Mouse (Mus musculus): ENCODE measurements at regions not wholly inside any gene's neighbourhood (a gene's known extent, or its start where the extent isn't known, plus 50 kb on each side); places are given as distances from the start of the nearest gene placed in this dataset.

DNA sequence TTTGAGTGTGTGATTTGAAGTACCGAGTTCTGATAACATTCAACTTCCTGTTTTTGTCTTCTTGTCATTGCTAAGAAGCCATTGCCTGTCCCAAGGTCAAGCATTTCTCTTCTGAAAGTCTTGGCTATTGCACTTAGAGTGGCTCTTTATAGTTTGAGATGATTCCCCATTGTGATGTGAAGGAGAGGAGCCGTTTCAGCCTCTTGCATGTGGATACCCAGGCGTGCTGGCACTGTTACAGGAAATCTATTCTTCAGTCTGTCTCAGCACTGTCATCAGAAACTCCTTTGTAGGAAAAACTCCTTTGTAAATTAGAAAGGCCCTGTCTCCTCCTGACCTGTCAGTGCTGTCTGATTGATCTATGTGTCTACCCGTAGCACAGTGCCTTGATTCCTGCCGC, 114.3 kb upstream of the Frmd6 start:
- intact Hi-C loops (cut with DNase I): loop anchor here (10.0 kb wide), 1 partner anchor 114 kb away; the partner anchor contains the start of gene Frmd6

DNA sequence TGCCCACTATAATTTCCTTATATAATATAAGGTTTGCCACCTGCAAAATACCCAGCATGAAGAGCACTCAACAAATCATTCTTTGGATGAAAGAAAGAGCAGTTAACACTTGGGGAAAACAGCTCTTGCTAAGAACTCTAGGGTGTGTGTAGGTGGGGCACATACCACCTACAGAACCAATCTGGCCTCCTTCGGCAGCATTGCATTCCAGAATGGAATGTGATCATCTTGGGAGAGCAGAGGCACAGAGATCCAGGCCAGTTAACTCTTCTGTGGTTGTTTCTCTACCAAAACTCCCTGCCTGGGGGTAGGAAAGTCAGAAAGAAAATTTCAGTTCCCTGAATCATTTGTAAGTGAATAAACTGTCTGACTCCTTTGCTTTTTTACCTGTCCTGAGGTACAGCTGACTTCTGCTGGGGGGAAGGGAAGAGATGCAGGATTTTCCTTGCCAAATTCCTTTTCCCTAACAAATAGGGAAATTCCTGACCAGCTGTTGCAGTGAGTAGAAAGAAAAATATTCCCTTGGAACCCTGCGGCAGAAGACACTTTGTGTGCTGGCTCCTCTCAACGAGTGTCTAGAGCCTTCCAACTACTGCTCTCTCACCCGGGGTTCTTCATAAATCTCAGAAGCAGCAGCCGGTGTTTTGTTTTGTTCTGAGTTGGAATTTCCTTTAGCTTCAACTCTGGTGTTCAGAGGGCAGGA, 112.8 kb upstream of the Frmd6 start:
- intact Hi-C loops (cut with DNase I): loop anchor here (10.0 kb wide), 1 partner anchor 112 kb away; the partner anchor contains the start of gene Frmd6

DNA sequence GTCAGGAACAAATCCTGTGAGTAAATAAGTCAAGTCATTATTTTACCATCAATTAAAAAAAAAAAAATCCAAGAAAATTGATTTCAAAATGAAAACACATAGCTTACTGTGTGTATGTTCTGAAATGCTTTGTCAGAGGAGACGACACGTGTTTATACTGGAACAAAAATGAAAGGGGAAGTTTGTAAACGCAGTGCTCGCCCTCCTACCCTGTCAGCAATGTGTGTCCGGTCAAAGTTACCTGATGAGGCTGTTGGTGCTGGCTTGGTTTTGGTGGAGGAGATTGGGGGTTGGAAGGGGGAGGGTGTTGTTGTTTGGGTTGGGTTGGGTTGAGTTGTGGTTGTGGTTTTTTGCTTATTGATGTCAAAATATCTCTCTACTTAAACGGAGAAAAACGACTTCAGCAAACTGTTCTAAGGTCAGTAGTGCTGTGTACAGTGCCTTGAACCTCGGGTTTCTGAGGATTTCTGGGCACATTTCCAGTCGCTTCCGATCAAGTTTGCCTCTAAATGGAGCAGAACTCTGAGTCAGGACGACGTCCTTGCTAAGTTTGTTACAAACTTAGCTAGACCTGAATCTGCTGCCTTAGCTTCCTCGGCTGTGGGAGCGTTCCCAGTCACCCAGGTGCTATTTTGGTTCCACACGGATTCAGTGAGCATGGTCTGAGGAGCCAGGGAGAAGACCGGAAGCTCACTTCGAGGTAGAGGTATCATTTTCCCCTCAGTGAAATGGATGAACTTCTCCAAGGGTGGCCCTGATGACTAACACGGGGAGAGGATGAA, 111.6 kb upstream of the Frmd6 start:
- intact Hi-C loops (cut with DNase I): loop anchor here (10.0 kb wide), 1 partner anchor 111 kb away; the partner anchor contains the start of gene Frmd6

DNA sequence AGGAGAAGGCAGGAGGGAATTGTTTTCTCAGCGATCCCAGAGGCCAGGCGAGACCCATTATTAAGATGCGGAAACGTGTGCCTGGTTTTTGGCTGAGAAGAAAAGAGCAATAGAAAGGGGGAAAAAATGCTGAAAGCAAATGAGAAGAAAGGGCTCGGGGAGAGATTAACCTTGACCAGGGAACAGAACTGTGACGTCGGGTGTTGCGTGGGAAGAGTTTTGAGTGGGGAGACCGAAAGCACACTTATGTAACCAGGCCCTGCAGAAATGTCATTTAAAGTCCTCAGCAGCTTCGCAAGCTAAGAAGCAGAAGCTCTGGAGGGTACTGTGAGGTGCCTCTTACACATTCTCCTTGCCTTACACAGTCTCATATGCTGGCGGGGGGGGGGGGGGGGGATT, 111.0 kb upstream of the Frmd6 start:
- intact Hi-C loops (cut with DNase I): loop anchor here (10.0 kb wide), 1 partner anchor 111 kb away; the partner anchor contains the start of gene Frmd6

DNA sequence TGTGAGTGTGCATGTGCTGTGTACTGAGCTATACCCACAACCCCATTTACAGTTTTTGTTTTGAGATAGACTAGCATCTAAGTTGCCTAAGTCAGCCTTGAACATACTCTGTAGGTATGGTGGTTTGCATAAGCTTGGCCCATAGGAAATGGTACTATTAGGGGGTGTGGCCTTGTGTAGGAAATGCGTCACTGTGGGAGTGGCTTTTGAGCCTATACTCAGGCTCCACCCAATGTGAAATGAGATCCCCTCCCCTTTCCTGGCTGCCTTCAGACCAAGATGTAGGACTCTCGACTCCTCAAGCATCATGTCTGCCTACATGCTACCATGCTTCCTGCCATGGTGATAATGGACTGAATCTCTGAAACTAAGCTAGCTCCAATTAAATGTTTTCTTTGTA, 109.5 kb upstream of the Frmd6 start:
- intact Hi-C loops (cut with DNase I): loop anchor here (10.0 kb wide), 1 partner anchor 109 kb away; the partner anchor contains the start of gene Frmd6

DNA sequence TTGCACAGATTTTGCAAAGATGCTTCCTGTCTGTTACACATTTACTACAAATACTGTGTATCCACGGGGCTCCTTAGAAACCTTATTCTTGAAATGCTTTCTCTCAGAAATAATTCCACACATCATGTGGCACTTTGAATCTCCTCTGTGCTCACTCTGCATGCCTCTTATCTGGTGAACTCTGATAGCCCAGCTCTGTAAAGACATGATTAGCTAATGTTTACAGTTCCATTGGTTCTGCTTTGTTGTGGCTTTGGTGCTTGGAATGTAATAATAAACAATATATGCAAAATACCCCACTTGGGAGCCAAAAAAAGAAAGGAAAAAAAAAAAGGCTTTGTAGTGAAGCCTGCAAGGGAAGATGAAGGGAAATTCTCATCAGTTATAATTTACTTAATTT, 106.7 kb upstream of the Frmd6 start:
- intact Hi-C loops (cut with DNase I): loop anchor here (10.0 kb wide), 1 partner anchor 106 kb away; the partner anchor contains the start of gene Frmd6

DNA sequence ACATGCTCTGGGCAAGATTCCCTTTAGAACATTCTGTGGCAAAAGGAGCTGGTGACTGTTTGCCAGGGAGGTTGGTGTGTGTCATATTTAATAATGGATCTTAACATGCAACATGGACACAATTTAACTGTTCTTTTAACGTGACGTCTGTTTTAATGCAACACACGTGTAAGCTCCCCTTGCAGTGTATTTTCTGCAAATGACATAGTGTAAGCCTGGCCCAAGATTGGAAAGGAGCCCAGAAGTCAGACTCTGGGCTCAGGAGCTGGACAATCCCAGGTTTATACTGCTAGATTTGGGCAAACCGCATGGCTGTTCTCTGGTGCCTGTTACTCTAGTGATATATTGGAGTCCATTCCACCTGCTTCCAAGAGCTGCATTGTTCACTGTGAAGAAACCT, 106.1 kb upstream of the Frmd6 start:
- intact Hi-C loops (cut with DNase I): loop anchor here (10.0 kb wide), 1 partner anchor 106 kb away; the partner anchor contains the start of gene Frmd6

DNA sequence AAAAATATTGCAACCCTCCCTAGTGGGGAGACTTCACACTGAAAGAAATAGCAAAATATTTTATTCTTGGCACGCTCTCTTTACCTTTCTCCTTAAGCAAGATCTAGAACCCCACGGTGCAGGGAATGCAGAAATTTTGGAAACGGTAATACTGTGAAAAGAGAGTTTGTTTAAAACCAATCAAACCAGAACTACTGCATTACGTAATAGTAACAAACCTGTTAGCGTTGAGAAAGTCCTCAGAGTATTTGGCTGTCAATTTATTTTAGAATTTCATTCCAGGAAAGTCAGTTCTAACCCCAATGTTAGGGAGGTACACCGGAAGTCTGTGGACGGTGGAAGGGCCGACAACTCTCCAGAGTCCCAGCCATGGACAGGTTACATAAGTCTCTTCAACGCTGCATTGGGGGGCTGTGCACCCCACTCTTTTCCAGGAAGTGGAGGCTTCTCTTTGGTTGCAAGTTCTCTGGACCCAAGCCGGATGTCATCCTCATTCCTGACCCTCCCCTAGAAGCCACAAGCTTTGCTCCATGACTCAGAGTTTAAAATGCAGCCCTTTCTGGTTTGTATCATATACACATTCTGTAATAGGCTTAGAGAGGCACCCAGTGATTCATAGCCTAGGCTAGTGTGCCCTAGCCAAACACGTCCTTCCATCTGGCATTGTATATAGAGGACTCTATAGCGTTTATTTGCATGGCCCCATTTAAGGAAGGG, 105.0 kb upstream of the Frmd6 start:
- intact Hi-C loops (cut with DNase I): loop anchor here (2.0 kb wide), 1 partner anchor 24 kb away; no protein-coding TSS in a partner anchor

DNA sequence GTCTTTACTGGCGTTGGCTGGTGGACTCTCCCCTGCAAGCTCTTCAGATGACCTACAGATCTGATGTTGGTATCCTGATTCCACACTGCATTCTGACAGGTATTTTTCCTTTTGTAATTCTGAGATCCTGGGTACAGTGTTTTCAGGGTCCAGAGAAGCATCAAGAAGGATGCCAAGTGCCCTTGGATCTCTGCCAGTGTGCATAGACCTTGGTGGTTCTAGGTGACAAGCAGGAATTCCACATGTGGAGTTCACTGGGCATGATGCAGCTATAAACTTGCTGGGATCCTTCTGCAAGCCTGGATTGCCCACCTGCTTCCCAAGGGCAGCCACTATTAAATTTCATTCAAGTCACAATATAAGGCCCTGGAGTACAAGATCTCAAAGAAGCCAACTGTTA, 100.0 kb upstream of the Frmd6 start:
- intact Hi-C loops (cut with DNase I): no loop called here

DNA sequence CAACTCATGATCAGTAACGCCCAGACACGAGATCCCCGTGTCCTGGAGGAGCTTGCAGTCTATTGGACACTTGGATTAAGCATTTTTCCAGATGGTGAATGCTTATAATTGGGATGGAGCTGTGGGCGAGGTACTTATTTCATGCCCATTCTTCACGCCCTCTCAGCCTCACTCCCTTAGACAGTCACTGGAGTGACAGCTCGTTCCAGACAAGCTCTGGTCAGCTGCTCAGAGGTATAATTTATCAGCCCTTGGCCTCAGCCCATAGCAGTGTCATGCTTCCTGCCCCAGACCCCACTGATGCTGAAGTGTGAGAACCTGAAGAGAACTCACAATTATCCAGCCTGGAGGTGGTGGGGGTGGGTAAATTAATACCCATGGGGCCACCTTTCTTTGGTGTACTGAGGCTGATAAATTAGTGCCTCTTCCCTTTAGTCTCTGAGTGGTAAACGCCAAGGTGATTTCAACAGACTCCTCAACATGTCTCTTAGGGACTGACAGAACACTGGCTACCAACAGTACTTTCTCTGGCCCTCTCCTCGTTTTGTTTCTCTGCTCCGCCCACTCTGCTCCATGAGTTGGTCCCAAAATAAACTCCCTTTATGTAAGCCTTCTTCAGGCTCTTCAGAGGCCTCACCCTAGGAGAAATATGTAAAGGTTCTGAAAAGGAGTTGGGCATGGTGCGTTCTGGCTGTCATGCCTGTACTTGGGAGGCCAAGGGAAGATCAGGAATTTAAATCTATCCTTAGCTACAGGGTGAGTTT, 97.6 kb upstream of the Frmd6 start:
- intact Hi-C loops (cut with DNase I): no loop called here

DNA sequence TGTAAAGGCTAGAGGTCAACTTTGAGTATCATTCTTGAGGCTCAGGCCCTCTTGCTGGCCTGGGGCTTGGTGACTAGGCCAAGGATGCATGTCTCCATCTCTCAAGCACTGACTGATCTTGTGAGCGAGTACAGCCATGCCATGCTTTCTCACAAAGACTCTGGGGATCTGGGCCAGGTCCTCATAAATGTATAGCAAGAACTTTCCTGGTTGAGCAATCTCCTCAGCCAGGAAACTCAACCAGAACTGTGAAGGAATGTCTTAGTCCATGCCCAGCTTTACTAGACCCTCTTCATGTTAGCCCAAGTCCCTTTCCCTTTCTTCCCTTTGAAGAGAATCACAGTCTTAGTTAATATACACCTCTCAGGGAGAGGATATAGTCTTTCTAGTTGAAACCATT, 96.9 kb upstream of the Frmd6 start:
- intact Hi-C loops (cut with DNase I): no loop called here

DNA sequence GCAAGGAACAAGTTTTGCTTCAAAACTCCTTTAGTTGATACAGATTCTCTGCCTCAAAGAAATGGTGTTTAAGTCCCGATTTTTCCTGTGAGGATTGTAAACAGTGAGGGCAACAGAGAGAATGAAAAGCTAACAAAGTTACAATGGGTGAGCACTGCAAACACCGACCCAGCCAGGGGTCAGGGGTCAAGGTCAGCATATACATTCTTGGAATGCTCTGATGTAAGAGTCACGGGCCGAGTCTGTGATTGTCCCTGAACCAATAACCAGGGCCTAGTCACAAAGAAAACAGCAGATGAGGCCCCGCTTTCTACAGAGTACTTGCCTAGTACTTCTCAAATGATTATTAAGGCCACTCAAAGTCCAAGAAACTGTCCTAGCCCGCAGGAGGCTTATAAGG, 95.4 kb upstream of the Frmd6 start:
- intact Hi-C loops (cut with DNase I): no loop called here

DNA sequence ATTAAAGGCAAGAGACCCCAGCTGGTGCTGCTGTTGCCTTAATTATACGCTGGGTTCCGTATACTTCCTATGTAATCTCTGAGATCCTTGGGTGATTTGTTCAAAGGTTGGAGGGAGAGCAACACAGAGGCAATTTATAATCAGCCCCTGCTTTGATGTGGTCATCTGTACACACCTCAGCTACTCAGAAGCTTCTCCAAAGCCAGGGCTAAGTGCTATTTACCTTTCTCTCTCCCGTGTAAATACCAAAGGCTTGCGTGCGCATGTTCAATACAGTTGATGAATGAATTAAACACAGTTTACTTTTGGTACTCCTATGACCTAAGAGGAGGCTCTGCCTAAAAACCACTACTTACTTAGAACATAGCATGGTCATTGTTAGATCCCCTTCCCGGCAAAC, 93.8 kb upstream of the Frmd6 start:
- intact Hi-C loops (cut with DNase I): no loop called here

DNA sequence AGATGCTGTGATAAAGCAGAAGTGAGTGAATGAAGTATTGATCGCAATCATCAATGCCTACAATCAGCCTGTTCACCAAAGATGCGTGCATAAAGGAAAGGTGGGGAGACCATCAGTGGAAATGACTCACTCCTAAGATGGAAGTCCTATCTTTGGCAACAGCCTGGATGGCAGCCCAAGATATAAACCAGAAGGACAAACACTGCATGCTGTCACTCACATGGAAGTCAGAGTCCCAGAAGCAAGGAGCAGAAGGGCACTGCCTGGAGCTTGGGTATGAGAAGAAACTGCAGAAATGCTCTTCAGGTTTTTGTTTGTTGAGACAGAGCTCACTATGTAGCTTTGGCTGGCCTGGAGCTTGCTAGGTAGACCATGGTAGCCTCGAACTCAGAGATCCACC, 92.7 kb upstream of the Frmd6 start:
- intact Hi-C loops (cut with DNase I): no loop called here

DNA sequence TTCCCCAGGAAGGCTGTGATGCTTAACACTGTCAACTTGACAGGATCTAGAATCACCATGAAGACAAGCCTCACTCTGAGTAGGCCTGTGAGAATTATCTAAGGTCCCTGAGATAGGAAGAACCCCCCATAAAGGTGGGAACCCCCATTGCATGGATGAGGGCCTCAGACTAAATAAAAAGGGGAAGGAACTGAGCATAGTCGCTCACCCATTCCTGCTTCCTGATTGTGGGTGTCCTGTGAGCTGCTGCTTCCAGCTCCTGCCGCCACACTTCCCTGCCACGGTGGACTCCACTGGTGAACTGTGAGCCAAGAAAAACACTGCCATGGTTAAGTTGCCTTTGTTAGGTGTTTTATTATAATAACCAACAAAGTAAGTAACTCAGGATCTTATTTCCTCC, 86.8 kb upstream of the Frmd6 start:
- intact Hi-C loops (cut with DNase I): no loop called here

DNA sequence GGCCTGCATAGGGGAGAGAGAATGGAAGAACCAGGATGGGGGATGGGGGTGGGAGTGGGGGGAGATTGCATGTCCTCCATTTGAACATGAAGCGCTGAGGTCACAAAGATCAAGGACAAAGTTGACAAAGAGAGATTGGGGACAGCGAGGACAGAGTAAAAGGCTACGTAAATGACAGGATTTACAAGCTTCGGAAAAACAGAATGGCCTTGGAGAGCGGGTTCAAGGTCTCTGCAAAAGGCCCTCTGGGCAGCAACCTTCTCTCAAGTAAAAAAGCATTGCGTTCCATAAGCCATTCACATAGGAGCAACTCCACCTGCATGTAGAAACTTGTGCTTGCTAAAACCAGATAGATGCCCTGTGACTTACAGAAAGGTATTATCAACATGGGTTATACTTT, 86.0 kb upstream of the Frmd6 start:
- intact Hi-C loops (cut with DNase I): no loop called here

DNA sequence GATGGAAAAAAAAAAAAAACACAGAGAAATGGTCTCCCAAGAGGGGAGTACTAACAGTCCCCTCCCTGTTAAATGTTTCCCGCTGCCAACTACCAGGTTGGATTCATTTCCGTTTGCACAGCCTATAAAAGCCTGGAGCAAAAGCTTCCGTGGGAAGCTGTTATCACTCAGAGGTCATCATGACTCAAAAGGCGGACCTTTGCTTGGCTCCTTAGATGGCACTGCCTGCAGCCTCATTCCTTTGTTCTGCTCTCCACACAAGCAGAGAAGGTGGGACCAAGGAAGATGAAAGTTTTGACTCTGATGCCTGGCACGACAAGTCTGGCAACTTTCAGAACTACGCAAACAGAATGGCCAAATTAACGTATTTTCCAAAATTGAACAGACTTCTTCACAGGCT, 85.5 kb upstream of the Frmd6 start:
- intact Hi-C loops (cut with DNase I): no loop called here

DNA sequence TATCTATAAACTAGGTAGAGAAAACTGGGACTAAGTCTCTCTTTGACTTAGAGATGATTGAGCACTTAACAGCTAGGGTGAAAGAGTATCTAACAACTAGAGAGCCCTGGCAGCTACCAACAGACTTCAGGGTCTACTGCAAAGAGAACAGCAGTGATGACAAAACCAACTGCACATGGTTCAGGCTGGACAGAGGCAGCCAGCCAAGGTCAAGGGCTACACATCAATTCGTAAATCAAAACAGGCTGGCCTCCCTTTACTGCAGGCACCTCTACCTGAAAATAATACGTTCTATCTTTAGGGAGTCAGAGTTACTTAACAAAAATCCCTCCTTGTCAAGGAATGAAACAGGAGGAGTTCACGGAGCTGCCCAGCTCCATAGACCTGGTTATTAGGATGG, 82.5 kb upstream of the Frmd6 start:
- intact Hi-C loops (cut with DNase I): no loop called here

DNA sequence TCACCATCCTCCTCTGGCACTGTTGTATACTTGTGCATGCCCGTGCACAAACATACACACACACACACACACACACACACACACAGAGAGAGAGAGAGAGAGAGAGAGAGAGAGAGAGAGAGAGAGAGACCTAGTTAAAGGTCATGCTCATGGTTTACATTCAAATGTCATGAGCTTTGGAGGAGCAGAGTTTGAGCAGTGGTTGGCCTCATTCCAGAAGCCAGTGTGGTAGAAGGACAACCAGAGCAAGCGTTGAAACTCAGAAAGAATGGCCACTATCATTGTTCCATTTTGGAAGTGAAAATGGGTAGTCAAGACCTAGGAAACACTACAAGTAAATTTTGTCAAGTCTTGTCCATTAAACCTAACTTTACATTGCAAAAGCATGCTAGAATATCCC, 79.6 kb upstream of the Frmd6 start:
- intact Hi-C loops (cut with DNase I): no loop called here

DNA sequence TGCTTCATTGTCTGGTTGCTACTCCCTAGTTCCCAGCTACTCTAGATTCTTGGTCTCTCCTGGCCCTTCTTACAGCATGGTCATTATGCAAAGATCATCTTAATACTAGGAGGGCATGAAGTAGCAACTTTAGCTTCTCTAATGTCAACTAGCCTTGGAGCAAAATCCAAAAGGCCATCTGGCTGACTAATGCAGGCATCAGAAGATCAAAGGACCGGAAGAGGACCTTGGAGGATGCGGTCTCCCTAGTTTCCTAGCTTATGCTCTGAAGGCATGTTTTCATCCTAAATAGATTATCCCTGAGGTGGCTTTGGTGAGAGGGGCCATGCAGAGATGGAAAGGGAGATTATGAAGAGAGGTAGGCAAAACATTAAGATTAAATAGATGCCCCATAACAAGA, 75.7 kb upstream of the Frmd6 start:
- intact Hi-C loops (cut with DNase I): no loop called here
